Mouse (Mus musculus): ENCODE data around the gene Slk. TPM values are rescaled to one million over a fixed set of nuclear protein-coding genes. Genes with fewer than 3 reads are reported as not detected.
A peak's percentile ranks its signal among the peaks of the same experiment; 100 is the strongest.

Slk gene
- total RNA-seq (2017), result 181 TPM in 2 replicates

- peak; percentile 77 for ATAC-seq (replicated peaks; ENCODE audit: low read depth, poor library complexity, severe bottlenecking)
These were observed at the start of gene Slk for GRCm38 (mm10) chr19:47579225-47579787. Slk (plus strand) TSS chr19:47579678.

DNA sequence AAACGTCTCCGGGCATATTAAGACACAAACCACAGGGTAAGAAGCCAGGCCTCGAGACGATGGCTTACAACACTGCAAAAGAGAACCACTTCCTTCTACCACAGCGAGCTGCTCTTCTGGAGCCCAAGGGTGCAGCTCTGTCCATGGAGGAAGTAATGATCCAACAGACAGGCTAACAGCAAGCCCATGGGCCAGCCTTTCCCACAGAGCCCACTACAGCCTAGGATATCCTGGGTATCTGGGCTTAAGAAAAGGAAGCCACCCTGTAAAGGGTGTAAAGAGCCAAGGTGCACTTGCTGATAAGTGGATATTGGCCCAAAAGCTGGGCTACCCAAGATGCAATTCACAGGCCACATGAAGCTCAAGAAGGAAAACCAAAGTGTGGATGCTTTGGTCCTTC, 48.2 kb upstream of the Slk start:
- ATAC-seq (replicated peaks; ENCODE audit: low read depth, poor library complexity, severe bottlenecking), result peak; percentile 91

GRCm38 (mm10) chr19:47532449-47532848, 47.0 kb upstream of the Slk start:
- ATAC-seq (replicated peaks; ENCODE audit: low read depth, poor library complexity, severe bottlenecking), result no peak

- no peak for ATAC-seq (replicated peaks; ENCODE audit: low read depth, poor library complexity, severe bottlenecking)
These were observed 45.3 kb upstream of the Slk start for GRCm38 (mm10) chr19:47534131-47534530.

GRCm38 (mm10) chr19:47536521-47537299, 42.8 kb upstream of the Slk start:
- ATAC-seq (replicated peaks; ENCODE audit: low read depth, poor library complexity, severe bottlenecking), result peak; percentile 90

- peak; percentile 43 for ATAC-seq (replicated peaks; ENCODE audit: low read depth, poor library complexity, severe bottlenecking)
These were observed 42.1 kb upstream of the Slk start, which contains the start of gene Stn1 for GRCm38 (mm10) chr19:47537300-47537792. Stn1 (minus strand) TSS chr19:47537507.

- no peak for ATAC-seq (replicated peaks; ENCODE audit: low read depth, poor library complexity, severe bottlenecking)
These were observed 41.6 kb upstream of the Slk start for GRCm38 (mm10) chr19:47537879-47538278.

- peak; percentile 75 for ATAC-seq (replicated peaks; ENCODE audit: low read depth, poor library complexity, severe bottlenecking)
These were observed 40.7 kb upstream of the Slk start for GRCm38 (mm10) chr19:47538801-47539200.

DNA sequence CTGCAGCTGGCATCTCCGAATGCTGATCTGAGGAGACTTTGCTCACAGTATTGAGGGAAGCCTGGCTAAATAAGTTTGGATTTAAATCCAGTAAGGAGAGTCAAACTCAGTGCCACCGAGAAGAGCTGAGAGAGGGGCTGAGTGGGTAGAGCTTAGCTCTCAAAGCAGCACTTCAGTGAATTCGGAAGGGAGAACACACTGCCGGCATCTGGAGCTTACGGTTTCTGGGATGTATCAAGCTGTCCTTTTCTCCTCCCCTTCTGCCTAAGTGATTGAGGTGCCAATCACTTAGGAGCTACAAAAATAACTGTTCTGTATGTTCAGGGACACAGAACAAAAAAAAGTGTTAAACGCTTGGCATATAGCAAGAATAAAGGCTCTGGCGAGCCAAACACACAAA, 37.0 kb upstream of the Slk start:
- no peak for ATAC-seq (replicated peaks; ENCODE audit: low read depth, poor library complexity, severe bottlenecking)

- ATAC-seq (replicated peaks; ENCODE audit: low read depth, poor library complexity, severe bottlenecking), result no peak
These were observed 34.4 kb upstream of the Slk start for GRCm38 (mm10) chr19:47545055-47545454.

GRCm38 (mm10) chr19:47545528-47545927, 34.0 kb upstream of the Slk start:
- no peak for ATAC-seq (replicated peaks; ENCODE audit: low read depth, poor library complexity, severe bottlenecking)

- ATAC-seq (replicated peaks; ENCODE audit: low read depth, poor library complexity, severe bottlenecking), result no peak
These were observed 30.9 kb upstream of the Slk start for GRCm38 (mm10) chr19:47548432-47549076.

- ATAC-seq (replicated peaks; ENCODE audit: low read depth, poor library complexity, severe bottlenecking), result no peak
These were observed 30.3 kb upstream of the Slk start for GRCm38 (mm10) chr19:47549174-47549573.

DNA sequence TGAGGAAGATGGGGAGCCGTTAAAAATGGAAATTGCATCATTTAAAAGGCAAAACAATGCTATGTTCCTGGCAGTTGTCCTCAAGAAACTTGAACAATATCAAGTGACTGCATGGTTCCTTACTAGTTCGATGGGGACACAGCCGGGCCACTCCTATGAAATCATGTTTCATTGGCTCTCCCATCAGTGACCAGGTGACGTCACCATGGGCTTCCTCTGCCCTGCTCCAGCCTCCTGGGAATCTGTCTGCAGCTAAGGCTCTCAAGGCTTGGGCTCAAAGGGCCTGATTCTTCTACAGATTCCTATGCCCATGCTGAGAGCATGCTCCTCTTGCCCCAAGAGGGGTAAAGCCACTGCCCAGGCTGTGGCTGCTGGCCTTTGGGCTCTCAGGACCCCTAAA, 29.9 kb upstream of the Slk start:
- ATAC-seq (replicated peaks; ENCODE audit: low read depth, poor library complexity, severe bottlenecking), result no peak

DNA sequence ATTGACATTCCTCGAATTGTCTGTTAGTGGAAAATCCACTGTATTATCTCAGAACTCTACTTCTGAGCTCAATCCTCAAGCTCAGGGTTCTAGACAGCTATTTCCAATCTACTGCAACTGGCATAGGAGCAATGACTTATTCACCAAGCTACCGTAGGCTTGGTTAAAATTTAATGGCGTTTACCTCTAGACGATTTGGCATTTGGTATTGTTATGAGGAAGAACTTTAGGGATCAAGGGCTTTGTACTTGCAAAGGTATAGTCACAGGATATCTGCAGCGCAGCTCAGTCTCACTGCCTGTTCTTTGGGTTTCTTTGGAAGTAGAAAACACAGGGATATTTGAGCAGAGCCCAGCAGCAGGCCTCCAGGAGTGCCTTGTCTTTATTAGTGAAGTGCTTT, 20.3 kb upstream of the Slk start:
- no peak for ATAC-seq (replicated peaks; ENCODE audit: low read depth, poor library complexity, severe bottlenecking)

DNA sequence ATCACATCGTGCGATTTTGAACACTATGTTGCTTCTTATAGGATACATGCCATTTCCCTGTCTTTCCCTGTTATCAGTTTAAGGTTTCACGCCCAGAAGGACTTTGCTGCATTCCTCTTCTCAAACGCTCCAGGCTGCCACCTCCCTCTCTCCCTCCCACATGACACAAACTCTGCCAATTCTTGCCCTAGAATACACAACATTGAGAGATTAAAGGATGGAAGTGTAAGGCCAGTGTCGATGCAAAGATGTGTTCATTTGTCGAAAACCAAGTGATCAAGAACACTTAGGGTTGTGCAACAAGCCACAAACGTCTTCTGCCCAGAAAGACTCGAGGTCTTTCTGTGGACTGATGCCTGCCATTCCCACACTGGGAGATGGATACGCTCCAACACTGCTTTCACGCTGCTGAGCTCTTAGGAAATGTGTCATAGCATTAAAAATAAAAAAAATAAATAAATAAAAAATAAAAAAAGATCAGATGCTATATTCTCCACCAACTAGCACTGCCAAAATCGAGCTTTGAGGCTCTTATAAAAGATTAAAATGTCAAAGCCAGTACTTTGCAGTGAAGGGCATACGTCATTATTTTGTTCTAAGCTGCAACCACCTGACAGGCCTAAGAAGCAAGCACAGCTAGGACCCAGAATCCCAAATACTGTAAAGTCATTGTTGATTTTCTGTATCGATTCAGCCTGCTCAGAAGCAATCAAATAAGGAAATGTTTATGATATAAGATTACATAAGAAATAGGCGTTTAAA, 19.5 kb upstream of the Slk start:
- no peak for ATAC-seq (replicated peaks; ENCODE audit: low read depth, poor library complexity, severe bottlenecking)

- ATAC-seq (replicated peaks; ENCODE audit: low read depth, poor library complexity, severe bottlenecking), result peak; percentile 54
These were observed 18.8 kb upstream of the Slk start for GRCm38 (mm10) chr19:47560544-47561161.

DNA sequence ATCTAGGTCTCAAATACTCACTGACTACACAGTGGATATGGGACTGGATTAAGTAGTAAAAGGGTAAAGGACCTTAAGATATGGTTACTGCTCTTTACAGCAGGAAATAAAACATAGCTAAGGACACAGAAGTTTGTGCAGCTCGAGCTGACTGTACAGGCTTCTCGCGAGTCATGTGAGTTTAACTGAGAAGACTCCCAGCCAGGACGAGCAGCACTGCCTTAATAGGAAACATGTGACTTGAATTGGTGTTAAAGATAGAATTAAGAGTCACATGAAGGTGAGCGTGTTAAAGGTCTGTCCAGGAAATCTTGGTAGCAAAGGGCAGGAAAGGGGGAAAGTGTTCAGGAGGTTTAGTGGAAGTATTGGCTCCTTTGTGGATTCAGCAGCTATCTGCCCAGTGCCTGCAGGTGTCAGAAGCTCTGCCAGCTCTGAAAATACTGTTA, 17.5 kb upstream of the Slk start:
- ATAC-seq (replicated peaks; ENCODE audit: low read depth, poor library complexity, severe bottlenecking), result no peak; the same call in 1 of the 2 replicates

GRCm38 (mm10) chr19:47563715-47564114, 15.8 kb upstream of the Slk start:
- no peak for ATAC-seq (replicated peaks; ENCODE audit: low read depth, poor library complexity, severe bottlenecking)

Data from common myeloid progenitor, adult 5-6 weeks (primary cell).